Mouse (Mus musculus) granulocyte monocyte progenitor cell, adult 5-6 weeks (primary cell): Measurements from ENCODE around the gene Cass4. TPM values are rescaled to one million over a fixed set of nuclear protein-coding genes. Genes with fewer than 3 reads are reported as not detected.

Source experiments
- ATAC-seq: replicated peaks from 2 replicates; pipeline ENCODE4 v1.8.0; 2016; ENCODE audit warnings: mild to moderate bottlenecking, moderate TSS enrichment, inconsistent platforms; ENCODE audit not compliant: poor library complexity, severe bottlenecking
- total RNA-seq, 2 experiments: library from RNA; stranded (forward) in 1 of 2; stranded (reverse) in 1 of 2; fragments of 200-712, 200-1000 nt in 1 of 2; fragments of >200 nt in 1 of 2; fragmentation: Nextera tagmentation in 1 of 2; gene quantifications; 2 replicates each; pipeline ENCODE4 v1.2.3; 2014 to 2017

Cass4 gene
- total RNA-seq, 2 experiments from 2014 or later = 0.64 to 0.93 TPM

- 0 out of 2 replicates have a peak, but pooled peaks have one; percentile 18 for ATAC-seq
These were observed 11.7 kb upstream of the Cass4 start for GRCm38 (mm10) chr2:172381898-172382297.

GRCm38 (mm10) chr2:172384715-172385114, 8.9 kb upstream of the Cass4 start:
- peak; percentile 65 for ATAC-seq

- no peak for ATAC-seq
These were observed 3.3 kb upstream of the Cass4 start for GRCm38 (mm10) chr2:172390341-172390740.

GRCm38 (mm10) chr2:172392041-172392521, 1.5 kb upstream of the Cass4 start:
- no peak for ATAC-seq

GRCm38 (mm10) chr2:172394052-172394392, 428 bp downstream of the Cass4 start:
- no peak for ATAC-seq

GRCm38 (mm10) chr2:172394671-172395070, 1.1 kb downstream of the Cass4 start:
- no peak for ATAC-seq

- ATAC-seq = no peak
These were observed 2.4 kb downstream of the Cass4 start for GRCm38 (mm10) chr2:172395961-172396360.

DNA sequence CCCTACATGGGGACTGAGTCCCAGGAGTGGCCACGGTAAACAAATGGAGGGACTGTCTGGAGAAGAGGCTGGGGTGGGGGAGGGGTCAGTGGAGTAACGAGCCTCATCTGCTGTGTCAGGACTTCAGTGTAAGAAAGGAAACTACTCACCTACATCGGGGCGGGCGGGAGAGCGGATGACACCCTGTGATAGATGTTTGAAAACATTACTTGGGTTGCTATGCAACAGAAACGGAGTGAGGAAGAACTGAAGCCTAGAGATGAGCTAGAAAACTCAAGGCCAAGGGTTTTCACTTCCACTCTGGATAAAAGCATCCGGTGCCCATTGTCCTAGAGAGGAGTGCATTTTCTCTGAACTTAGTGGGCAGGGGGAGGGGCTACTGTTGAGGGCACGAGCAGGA, 6.3 kb downstream of the Cass4 start:
- ATAC-seq = peak; percentile 45

- peak; percentile 77 for ATAC-seq
These were observed 7.7 kb downstream of the Cass4 start for GRCm38 (mm10) chr2:172401116-172401825.

DNA sequence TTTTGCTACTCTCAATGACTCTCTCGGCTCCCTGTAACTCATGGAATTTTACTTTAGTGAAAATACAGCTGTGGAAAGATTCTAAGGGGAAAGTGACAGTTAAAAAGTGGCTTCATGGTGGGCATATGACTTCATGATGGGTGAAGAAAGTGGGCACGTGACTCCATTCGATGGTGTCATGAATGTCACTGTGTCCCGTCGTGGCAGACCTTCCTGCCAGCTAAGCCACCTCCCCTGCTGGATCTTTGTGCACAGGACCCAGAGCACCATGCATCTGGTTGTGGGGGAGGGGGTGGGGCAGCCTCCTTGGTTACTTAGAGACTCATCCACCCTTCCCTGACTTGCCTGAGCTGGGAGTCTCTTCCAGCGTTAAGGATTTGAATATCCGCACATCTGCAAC, 10.6 kb downstream of the Cass4 start:
- no peak for ATAC-seq

DNA sequence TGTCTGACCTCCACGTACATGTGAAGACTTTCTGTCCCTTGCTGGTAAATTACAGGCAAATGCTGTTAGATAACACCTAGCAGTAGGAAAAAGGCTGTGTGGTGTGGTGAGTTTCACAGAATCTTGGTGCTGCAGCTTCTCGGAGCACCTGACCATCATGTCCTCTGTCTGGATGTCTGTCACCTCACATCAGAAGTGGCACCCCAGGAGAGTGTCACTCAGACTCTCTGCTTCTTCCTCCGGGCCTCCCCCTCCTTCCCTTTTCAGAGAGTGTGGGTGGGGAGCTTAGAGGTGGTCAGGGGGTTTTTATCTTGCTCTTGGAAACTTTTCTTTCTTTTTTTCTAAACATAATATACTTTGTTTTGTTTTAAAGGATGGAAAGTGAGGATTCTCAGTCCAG, 11.4 kb downstream of the Cass4 start:
- no peak for ATAC-seq

DNA sequence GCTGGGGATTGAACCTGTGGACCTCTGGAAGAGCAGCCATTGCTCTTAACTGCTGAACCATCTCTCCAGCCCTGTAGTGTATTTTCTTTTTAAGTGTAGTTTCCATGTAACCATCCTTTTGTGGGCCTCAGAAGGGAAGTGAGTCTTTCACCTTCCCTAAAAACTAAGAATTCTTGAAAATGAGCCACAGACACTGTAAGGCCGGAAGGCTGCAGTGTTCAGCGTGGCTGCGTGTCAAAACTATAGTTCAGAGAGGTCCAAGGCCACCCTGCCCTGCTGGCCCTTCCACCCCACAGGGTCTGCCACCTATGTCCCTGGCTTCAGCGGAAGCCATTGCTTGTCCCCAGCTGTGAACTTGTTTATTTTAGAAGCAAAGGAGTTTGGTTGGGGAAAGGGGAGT, 12.6 kb downstream of the Cass4 start:
- ATAC-seq = peak; percentile 54

DNA sequence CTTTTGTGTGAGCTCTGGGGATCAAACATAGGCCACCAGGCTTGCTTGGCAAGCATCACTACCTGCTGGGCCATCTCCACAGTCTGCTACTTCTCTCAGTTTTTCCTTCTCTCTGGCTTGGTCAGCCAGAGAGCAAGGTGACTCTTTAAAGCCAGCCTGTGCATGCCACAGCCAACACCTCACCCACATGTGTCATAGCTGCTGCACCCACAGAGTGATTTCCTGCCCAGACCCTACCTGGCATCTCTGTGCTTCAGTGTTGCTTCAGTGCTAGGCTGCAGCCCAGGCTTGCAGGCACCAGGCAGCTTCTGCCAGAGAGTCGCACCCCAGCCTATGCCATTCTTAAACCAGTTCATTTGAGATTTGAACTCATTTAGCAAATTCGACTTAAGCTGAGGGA, 13.9 kb downstream of the Cass4 start:
- no peak for ATAC-seq

- ATAC-seq = no peak
These were observed 17.1 kb downstream of the Cass4 start for GRCm38 (mm10) chr2:172410686-172411085.

DNA sequence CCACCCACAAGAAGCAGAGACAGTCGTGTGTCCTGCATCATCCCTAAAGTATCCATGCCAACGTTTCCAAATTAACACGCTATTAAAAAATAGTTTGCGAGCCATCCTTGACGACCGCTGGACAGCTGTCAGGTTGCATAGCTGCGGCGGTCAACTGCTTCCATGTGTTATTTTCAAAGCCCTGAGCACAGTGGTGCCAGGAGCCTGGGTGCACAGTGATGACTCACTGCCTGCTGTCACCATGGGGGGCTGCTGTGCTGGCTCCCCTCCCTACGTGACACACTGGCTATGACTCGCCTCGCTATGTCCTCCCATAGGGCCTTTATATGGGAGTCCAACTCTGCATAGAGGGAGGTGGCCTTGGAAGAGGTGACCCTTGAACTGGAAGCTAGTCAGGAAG, 17.5 kb downstream of the Cass4 start:
- no peak for ATAC-seq

DNA sequence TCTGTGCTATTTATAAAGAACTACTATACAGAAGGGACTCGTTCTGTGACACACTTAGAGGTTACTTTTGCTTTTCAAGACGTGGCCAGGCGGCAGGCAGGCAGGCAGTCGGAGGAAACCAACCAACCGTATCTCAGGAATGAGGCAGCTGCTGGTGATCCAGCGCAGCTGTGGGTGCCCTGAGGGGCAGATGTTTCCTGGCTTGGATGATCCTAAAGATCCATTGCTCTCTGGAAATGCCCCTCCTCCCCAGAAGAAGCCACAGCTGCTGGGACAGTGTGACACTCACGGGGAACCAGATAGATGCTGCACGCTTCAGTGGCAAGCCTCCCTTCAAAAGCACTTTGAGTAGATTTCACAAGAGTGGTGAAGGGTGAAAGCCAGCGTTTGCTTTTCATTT, 18.9 kb downstream of the Cass4 start:
- ATAC-seq = peak; percentile 52

- no peak for ATAC-seq
These were observed 19.7 kb downstream of the Cass4 start for GRCm38 (mm10) chr2:172413273-172413672.

GRCm38 (mm10) chr2:172413894-172414293, 20.3 kb downstream of the Cass4 start:
- no peak for ATAC-seq

DNA sequence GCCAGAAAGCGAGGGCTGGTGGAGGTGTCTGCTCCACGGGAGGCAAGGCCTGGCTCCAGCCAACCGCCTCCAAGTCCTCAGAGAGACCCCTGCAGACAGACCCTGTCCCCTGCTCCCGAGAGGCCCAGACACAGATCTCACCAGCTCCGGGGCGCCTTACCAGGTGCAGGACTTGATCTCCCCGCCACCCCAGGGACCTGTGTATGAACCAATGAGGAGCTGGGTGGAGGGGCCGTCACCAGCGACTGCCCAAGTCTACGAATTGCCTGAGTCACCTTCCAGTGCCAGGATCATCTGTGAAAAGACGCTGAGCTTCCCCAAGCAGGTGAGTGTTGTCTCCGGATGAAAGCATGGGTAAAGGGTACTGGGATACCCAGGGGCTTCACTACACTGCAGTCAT, 22.6 kb downstream of the Cass4 start:
- no peak for ATAC-seq

DNA sequence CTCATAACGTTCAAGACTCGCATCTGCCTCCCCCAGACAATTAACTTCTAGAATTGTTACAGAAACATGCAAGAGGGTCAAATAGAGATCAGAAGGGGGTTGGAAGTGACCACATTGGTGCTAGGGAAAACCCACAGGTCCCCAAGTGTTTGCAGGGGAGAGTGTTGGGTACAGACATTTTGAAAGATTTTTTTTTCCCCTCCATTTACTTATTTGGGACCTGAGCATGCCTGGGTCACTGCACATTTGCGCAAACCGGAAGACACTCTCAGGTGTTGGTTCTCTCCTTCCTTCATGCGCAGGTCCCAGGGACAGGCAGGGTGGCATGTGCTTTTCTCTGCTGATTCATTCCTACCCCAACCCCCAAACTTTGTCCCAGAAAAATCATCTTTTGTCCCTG, 23.3 kb downstream of the Cass4 start:
- ATAC-seq = no peak

DNA sequence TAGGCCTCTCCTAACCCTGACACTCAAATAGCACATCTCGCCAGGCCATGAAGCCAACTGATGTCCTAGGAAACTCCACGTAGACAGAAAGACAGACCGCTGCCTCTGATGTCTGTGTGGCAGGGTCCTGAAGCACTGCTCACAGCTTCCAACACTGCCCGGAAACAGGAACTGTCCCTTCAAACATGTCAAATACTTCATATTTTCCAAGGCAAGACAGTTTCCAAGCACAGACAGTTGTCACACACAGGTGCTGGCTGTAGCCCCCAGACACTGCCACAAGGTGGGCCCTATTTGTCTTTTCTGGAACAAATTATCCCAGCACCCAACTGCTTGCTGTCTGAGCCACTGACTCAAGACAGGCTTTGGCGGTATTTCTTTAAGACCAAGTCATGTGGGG, 24.6 kb downstream of the Cass4 start:
- no peak; the same call in 1 of the 2 replicates for ATAC-seq

- ATAC-seq = no peak
These were observed 37.0 kb downstream of the Cass4 start for GRCm38 (mm10) chr2:172430609-172431008.
